Mouse (Mus musculus): ENCODE data around the gene Atp5g2. TPM values are rescaled to one million over a fixed set of nuclear protein-coding genes. Genes with fewer than 3 reads are reported as not detected.
A peak's percentile ranks its signal among the peaks of the same experiment; 100 is the strongest.

Gene Atp5g2
- 98.6 and 118 TPM in 2 replicates for polyA plus RNA-seq (2014; fragmentation: Nextera tagmentation; extraction: Ambion mirVana)

- WGBS, result 6% methylated on average over 37 of the region's 37 CpGs
- no peak for ATAC-seq (ENCODE audit: insufficient number of reproducible peaks, insufficient read depth, low FRiP score, low read depth)
Measured at GRCm38 (mm10) chr15:102672215-102673071, at the start of gene Atp5g2. Gene Atp5g2 (minus strand): TSS chr15:102672352.

DNA sequence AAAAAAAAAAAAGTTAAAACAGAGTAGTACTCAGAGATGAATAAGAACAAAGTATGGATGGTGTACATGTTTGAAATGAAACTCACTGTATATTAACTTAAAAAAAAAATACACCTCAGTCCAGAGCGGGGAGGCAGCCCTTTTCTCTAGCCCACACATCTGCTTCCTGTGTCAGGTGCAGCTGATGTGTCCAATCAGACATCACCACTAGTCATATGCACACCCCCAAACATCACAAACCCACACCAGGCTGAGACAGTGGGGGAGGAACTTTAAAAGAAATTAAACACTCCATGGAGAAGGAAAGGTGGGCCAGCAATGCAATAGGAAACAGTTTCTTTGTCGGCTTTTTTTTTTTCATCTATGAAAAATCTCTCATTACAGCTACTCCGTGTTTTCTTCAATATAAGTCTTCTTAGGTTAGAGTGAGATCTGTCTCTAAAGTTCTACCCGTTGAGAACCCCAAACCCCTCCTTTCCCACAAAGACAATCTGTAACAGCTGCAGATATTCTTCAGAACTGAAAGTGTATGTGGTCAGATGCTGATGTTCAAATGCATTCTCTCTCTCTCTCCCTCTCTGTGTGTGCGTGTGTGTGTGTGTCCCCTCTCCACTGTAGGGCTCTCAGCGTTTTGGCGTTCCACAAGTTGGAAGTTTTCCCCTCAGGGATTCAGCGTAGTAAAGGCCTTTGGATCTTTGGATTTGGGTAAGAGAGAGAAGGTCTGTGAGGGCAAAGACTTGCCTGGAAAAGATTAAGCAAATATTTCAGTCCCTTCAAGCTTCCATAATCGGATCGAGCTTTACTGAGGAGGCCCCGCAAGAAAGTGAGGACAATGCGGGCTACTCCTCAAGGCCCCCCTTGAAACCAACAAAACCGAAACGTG lies 49.1 kb upstream of the Atp5g2 start:
- ATAC-seq (ENCODE audit: insufficient number of reproducible peaks, insufficient read depth, low FRiP score, low read depth), result peak; percentile 5; the same call in 1 of the 2 replicates
- H3K27ac ChIP-seq (replicated peaks in 1 of 2; ENCODE audit: control insufficient read depth in 1 of 2, insufficient read depth in 1 of 2, low read depth in 2 of 2, low read length in 2 of 2), result peak overlapping the region; percentile 43 to 59; a peak in 3 of 4 replicates

More at GRCm38 (mm10) chr15:102672215-102673071, at the start of gene Atp5g2:
- Histone ChIP-seq H3K27ac (replicated peaks in 1 of 2; ENCODE audit: control insufficient read depth in 1 of 2, insufficient read depth in 1 of 2, low read depth in 2 of 2, low read length in 2 of 2) (peak within 1 kb of the TSS; percentile 94 to 98), H3K27me3 (ENCODE audit: control insufficient read depth, insufficient read depth, low read length) (no peaks in the 10 kb centered on the region), H3K4me3 (ENCODE audit: control insufficient read depth in 1 of 2, insufficient read depth in 1 of 2, low read depth in 1 of 2, low read length in 2 of 2) (peak within 1 kb of the TSS; percentile 50 to 51), H3K4me1 (ENCODE audit: control insufficient read depth in 2 of 2, insufficient read depth in 2 of 2, low read length in 2 of 2) (peaks cover 14 to 22% of the 10 kb centered on the region in 2 experiments), H3K9ac (ENCODE audit: low read length) (peak within 1 kb of the TSS; percentile 89), H3K4me2 (ENCODE audit: low read length) (peak within 1 kb of the TSS; percentile 70), H3K9me3 (ENCODE audit: control insufficient read depth, low read length) (no peaks in the 10 kb centered on the region), H3K36me3 (ENCODE audit: control insufficient read depth, insufficient read depth, low read length) (peaks cover 23% of the 10 kb centered on the region)

DNA sequence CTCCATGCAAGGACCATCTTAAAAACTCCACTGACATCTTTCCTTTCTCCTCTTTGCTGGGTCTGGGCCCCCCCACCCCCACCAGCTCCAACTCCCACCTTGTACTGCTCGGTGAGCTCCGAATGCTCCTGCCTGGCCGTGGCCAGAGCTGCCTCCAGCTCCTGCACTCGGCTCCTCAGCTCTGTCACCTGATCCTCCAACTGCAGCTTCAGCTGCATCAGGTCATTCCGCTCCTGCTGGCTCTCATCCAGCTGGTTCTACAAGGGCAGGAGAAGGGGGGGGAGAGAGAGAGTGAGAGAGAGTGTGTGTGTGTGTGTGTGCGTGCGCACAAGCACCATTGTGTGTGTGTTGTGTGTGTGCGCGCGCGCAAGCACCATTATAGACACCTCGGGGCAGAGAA lies 44.0 kb upstream of the Atp5g2 start:
- peaks cover 86% of the 10 kb centered on the region for H3K36me3 ChIP-seq (ENCODE audit: control insufficient read depth, insufficient read depth, low read length)
- H3K27ac ChIP-seq (replicated peaks in 1 of 2; ENCODE audit: control insufficient read depth in 1 of 2, insufficient read depth in 1 of 2, low read depth in 2 of 2, low read length in 2 of 2), result peak overlapping the region in 1 of 2 experiments; percentile 24; a peak in 1 of 4 replicates

More for the DNA sequence above, 49.1 kb upstream of the Atp5g2 start:
- Histone ChIP-seq H3K9me3 (ENCODE audit: control insufficient read depth, low read length) (no peaks in the 10 kb centered on the region), H3K4me3 (ENCODE audit: control insufficient read depth in 1 of 2, insufficient read depth in 1 of 2, low read depth in 1 of 2, low read length in 2 of 2) (peak overlapping the region; percentile 78 to 97), H3K36me3 (ENCODE audit: control insufficient read depth, insufficient read depth, low read length) (peaks cover 35% of the 10 kb centered on the region), H3K9ac (ENCODE audit: low read length) (peak overlapping the region; percentile 87), H3K4me1 (ENCODE audit: control insufficient read depth in 2 of 2, insufficient read depth in 2 of 2, low read length in 2 of 2) (peaks cover 10 to 16% of the 10 kb centered on the region in 2 experiments), H3K4me2 (ENCODE audit: low read length) (peak overlapping the region; percentile 85), H3K27me3 (ENCODE audit: control insufficient read depth, insufficient read depth, low read length) (no peaks in the 10 kb centered on the region)
- 18% methylated on average over 14 of the region's 14 CpGs for WGBS

DNA sequence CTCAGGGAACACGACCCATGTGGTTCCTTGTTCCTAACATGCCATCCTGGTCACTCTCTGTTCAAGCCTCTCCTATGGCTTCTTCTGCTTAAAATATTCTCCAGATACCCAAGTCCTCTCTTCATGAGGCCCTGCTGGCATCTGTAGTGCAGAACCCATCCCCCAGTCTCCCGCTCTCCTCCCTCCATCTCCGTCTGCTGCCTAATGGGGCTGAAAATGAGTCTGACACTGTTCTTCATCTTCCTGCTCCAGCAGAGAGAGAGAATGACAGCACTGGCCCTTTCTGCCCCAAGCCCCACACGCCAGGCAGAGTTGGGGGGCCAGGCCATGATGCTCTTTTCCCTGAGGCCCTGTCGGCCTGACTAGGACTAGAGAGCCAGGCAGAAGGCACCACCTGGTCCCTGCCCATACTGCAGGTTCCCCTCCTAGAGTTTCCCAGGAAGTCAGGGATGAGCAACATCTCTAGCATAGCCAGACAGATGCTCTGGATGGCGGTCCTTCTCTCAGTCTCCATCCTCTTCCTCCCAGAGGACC lies 35.7 kb upstream of the Atp5g2 start:
- Histone ChIP-seq H3K4me2 (ENCODE audit: low read length) (no peak overlapping the region), H3K4me1 (ENCODE audit: control insufficient read depth in 2 of 2, insufficient read depth in 2 of 2, low read length in 2 of 2) (no peaks in the 10 kb centered on the region), H3K4me3 (ENCODE audit: control insufficient read depth in 1 of 2, insufficient read depth in 1 of 2, low read depth in 1 of 2, low read length in 2 of 2) (no peak overlapping the region), H3K27ac (replicated peaks in 1 of 2; ENCODE audit: control insufficient read depth in 1 of 2, insufficient read depth in 1 of 2, low read depth in 2 of 2, low read length in 2 of 2) (no peak overlapping the region), H3K36me3 (ENCODE audit: control insufficient read depth, insufficient read depth, low read length) (peaks cover 68% of the 10 kb centered on the region), H3K9ac (ENCODE audit: low read length) (no peak overlapping the region), H3K27me3 (ENCODE audit: control insufficient read depth, insufficient read depth, low read length) (no peaks in the 10 kb centered on the region), H3K9me3 (ENCODE audit: control insufficient read depth, low read length) (no peaks in the 10 kb centered on the region)
- 66% methylated on average over 6 of the region's 6 CpGs for WGBS
- ATAC-seq (ENCODE audit: insufficient number of reproducible peaks, insufficient read depth, low FRiP score, low read depth), result no peak

More for the DNA sequence above, 44.0 kb upstream of the Atp5g2 start:
- 50% methylated on average over 12 of the region's 12 CpGs for WGBS
- H3K27me3 ChIP-seq (ENCODE audit: control insufficient read depth, insufficient read depth, low read length), result no peaks in the 10 kb centered on the region
- no peaks in the 10 kb centered on the region for H3K9me3 ChIP-seq (ENCODE audit: control insufficient read depth, low read length)
- H3K4me2 ChIP-seq (ENCODE audit: low read length), result no peak overlapping the region
- peaks cover 7 to 15% of the 10 kb centered on the region in 2 experiments; a peak in 3 of 4 replicates for H3K4me1 ChIP-seq (ENCODE audit: control insufficient read depth in 2 of 2, insufficient read depth in 2 of 2, low read length in 2 of 2)
- ATAC-seq (ENCODE audit: insufficient number of reproducible peaks, insufficient read depth, low FRiP score, low read depth), result peak; percentile 68; the same call in 1 of the 2 replicates
- no peak overlapping the region for H3K4me3 ChIP-seq (ENCODE audit: control insufficient read depth in 1 of 2, insufficient read depth in 1 of 2, low read depth in 1 of 2, low read length in 2 of 2)
- no peak overlapping the region for H3K9ac ChIP-seq (ENCODE audit: low read length)

DNA sequence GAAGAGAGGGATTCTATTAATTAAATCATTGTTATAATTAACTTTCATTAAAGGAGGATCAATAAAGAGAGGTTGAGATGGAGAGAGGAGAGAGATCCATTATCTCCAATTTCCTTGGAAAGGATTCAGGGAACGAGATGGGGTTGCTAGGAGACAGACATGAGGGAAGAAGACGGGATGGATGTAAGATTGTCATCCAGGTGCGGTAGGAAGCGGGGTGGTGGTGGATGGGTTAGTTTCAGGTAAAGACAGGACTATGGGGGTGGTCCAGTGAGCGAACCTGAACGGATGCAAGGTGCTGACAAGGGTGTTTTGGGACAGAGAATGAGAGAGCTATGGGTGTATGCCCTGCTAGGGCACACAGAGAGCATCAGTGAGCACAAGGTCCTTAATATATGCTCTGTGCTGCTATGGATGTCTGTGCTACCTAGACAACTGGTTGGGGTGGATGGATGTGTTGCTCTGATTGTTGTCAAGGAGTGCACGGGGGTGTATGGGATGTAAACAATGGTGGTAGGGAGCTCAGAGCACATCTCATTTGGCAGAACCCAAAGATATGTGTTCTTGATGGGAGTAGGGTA lies 33.9 kb upstream of the Atp5g2 start:
- Histone ChIP-seq H3K4me3 (ENCODE audit: control insufficient read depth in 1 of 2, insufficient read depth in 1 of 2, low read depth in 1 of 2, low read length in 2 of 2) (no peak overlapping the region), H3K9me3 (ENCODE audit: control insufficient read depth, low read length) (no peaks in the 10 kb centered on the region), H3K27ac (replicated peaks in 1 of 2; ENCODE audit: control insufficient read depth in 1 of 2, insufficient read depth in 1 of 2, low read depth in 2 of 2, low read length in 2 of 2) (no peak overlapping the region), H3K4me2 (ENCODE audit: low read length) (no peak overlapping the region), H3K4me1 (ENCODE audit: control insufficient read depth in 2 of 2, insufficient read depth in 2 of 2, low read length in 2 of 2) (no peaks in the 10 kb centered on the region), H3K9ac (ENCODE audit: low read length) (no peak overlapping the region), H3K27me3 (ENCODE audit: control insufficient read depth, insufficient read depth, low read length) (no peaks in the 10 kb centered on the region), H3K36me3 (ENCODE audit: control insufficient read depth, insufficient read depth, low read length) (peaks cover 50% of the 10 kb centered on the region)
- ATAC-seq (ENCODE audit: insufficient number of reproducible peaks, insufficient read depth, low FRiP score, low read depth), result no peak
- WGBS, result 69% methylated on average over 7 of the region's 7 CpGs

- Histone ChIP-seq H3K9me3 (ENCODE audit: control insufficient read depth, low read length) (no peaks in the 10 kb centered on the region), H3K4me2 (ENCODE audit: low read length) (no peak overlapping the region), H3K36me3 (ENCODE audit: control insufficient read depth, insufficient read depth, low read length) (peaks cover 43% of the 10 kb centered on the region), H3K27me3 (ENCODE audit: control insufficient read depth, insufficient read depth, low read length) (no peaks in the 10 kb centered on the region), H3K4me3 (ENCODE audit: control insufficient read depth in 1 of 2, insufficient read depth in 1 of 2, low read depth in 1 of 2, low read length in 2 of 2) (no peak overlapping the region), H3K4me1 (ENCODE audit: control insufficient read depth in 2 of 2, insufficient read depth in 2 of 2, low read length in 2 of 2) (no peaks in the 10 kb centered on the region), H3K27ac (replicated peaks in 1 of 2; ENCODE audit: control insufficient read depth in 1 of 2, insufficient read depth in 1 of 2, low read depth in 2 of 2, low read length in 2 of 2) (no peak overlapping the region), H3K9ac (ENCODE audit: low read length) (no peak overlapping the region)
- 52% methylated on average over 9 of the region's 9 CpGs for WGBS
- no peak for ATAC-seq (ENCODE audit: insufficient number of reproducible peaks, insufficient read depth, low FRiP score, low read depth)
Measured at GRCm38 (mm10) chr15:102705226-102705894, 33.2 kb upstream of the Atp5g2 start.

Measured in heart, embryonic 14.5 days (tissue).